8 mouse cellular contexts compared by ENCODE assay signal in the genomic region with DNA sequence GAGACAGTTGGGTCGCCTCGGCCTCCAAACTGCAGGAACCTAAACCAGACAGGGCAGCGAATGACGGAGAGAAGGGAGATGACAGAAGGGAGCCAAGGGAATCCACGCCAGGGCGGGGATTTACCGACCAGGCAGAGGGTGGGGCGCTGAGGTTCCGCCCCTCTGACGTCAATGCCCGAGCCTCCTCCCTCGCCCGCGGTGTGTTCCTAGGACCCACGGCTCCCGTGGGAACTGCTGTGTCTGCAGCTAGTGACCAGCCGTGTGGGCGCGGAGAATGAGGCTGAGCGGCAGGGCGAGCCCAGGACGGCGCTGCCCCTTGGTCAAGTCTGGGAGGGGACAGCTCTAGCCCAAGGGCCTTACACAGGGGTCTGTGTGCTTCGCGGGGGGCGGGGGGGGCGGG. TPM values are rescaled to one million over a fixed set of nuclear protein-coding genes. Genes with fewer than 3 reads are reported as not detected.
DNase-seq lines count a peak whose midpoint lies in the region; ATAC-seq and TF ChIP-seq lines count a peak whose summit lies in the region.

No protein-coding gene starts in this region.

- peak overlapping the region; percentile 69 for H3K4me3 ChIP-seq in cerebellum, adult 2 months (replicated peaks; ENCODE audit: insufficient read depth, low read depth, low read length)
- H3K4me3 ChIP-seq in hindbrain, embryonic 11.5 days (ENCODE audit: low read depth, low read length), result peak overlapping the region; percentile 43

- peak; percentile 28; the same call in 1 of the 2 replicates for TF ChIP-seq POLR2A in cerebellum, adult 2 months (IDR thresholded peaks at IDR 0.05; ENCODE audit: borderline replicate concordance, insufficient read depth, low read length)

- 1% methylated on average over 27 of the region's 27 CpGs for WGBS in cerebellum, adult 2 months
- WGBS in hindbrain, embryonic 11.5 days, result 1% methylated on average over 25 of the region's 27 CpGs

- no peaks in the 10 kb centered on the region for H3K4me1 ChIP-seq in cerebellum, adult 2 months (ENCODE audit: control insufficient read depth, insufficient read depth, low read length)
- H3K4me1 ChIP-seq in hindbrain, embryonic 11.5 days (replicated peaks; ENCODE audit: control insufficient read depth, insufficient read depth, low read length), result no peaks in the 10 kb centered on the region

- peak overlapping the region; percentile 56 for H3K9ac ChIP-seq in hindbrain, embryonic 11.5 days (ENCODE audit: low read depth, low read length)

- no peaks in the 10 kb centered on the region for H3K27me3 ChIP-seq in cerebellum, adult 2 months (ENCODE audit: control insufficient read depth, insufficient read depth, low read length)
- H3K27me3 ChIP-seq in hindbrain, embryonic 11.5 days (ENCODE audit: control insufficient read depth, insufficient read depth, low read length), result peaks cover 4% of the 10 kb centered on the region

- H3K27ac ChIP-seq in cerebellum, adult 2 months (ENCODE audit: insufficient read depth, low read length), result no peak overlapping the region
- no peak overlapping the region for H3K27ac ChIP-seq in hindbrain, embryonic 11.5 days (ENCODE audit: low read depth, low read length)

- peak; percentile 47; the same call in 1 of the 2 replicates for ATAC-seq in hindbrain, embryonic 11.5 days (ENCODE audit: low FRiP score)

- no peaks in the 10 kb centered on the region for H3K36me3 ChIP-seq in hindbrain, embryonic 11.5 days (ENCODE audit: control insufficient read depth, insufficient read depth, low read length)

- H3K9me3 ChIP-seq in hindbrain, embryonic 11.5 days (ENCODE audit: control insufficient read depth, low read length), result no peaks in the 10 kb centered on the region

- TF ChIP-seq CTCF in cerebellum, adult 2 months (IDR thresholded peaks at IDR 0.05; ENCODE audit: borderline replicate concordance, insufficient read depth, low read depth, low read length), result no peak

- DNase-seq in MN1 (ENCODE audit: low spot score), result peak; percentile 96
- peak; percentile 85 to 86 for DNase-seq in cerebellum, adult 2 months
- DNase-seq in forelimb bud, embryonic 11.5 days (ENCODE audit: low read depth, low spot score), result peak; percentile 56
- DNase-seq in hindbrain, embryonic 11.5 days (ENCODE audit: low spot score), result peak; percentile 77
- DNase-seq in layer of hippocampus, postnatal 25 days (ENCODE audit: extremely low spot score in 1 of 2, low spot score in 1 of 2), result peak; percentile 36 to 52
- peak; percentile 84 for DNase-seq in lung, postnatal 14 days
- DNase-seq in retina, embryonic 14.5 days (ENCODE audit: low spot score), result peak; percentile 91
- peak; percentile 78 to 79 for DNase-seq in urinary bladder, adult 18-20 months (ENCODE audit: low spot score in 2 of 2)

- peak overlapping the region; percentile 94 for H3K4me2 ChIP-seq in hindbrain, embryonic 11.5 days (replicated peaks; ENCODE audit: low read depth, low read length)

RNA-seq across cellular contexts. Expression of gene Tent5b, which starts 11.9 kb away (rescaled TPM):
- polyA plus RNA-seq in cerebellum, adult 2 months (2012; rRNA removed), result 0.21 and 0.26 TPM in 2 replicates
- 0.37 and 0.46 TPM in 2 replicates for polyA plus RNA-seq in hindbrain, embryonic 11.5 days (2014; fragmentation: Nextera tagmentation; extraction: Ambion mirVana)
- total RNA-seq in layer of hippocampus, postnatal 25 days (2021), result not detected

RNA-seq across cellular contexts. Expression of gene Trnp1, which starts 30.3 kb away (rescaled TPM):
- 153 and 162 TPM in 2 replicates for polyA plus RNA-seq in cerebellum, adult 2 months (2012; rRNA removed)
- polyA plus RNA-seq in hindbrain, embryonic 11.5 days (2014; fragmentation: Nextera tagmentation; extraction: Ambion mirVana), result 1.7 and 2.6 TPM in 2 replicates
- 100 to 1,000 TPM; 183 to 201 TPM for total RNA-seq in layer of hippocampus, postnatal 25 days (2021)

RNA-seq across cellular contexts. Expression of gene Kdf1, which starts 50.7 kb away (rescaled TPM):
- polyA plus RNA-seq in cerebellum, adult 2 months (2012; rRNA removed), result 0.10 TPM in 1 of 2 replicates, not detected in the other
- polyA plus RNA-seq in hindbrain, embryonic 11.5 days (2014; fragmentation: Nextera tagmentation; extraction: Ambion mirVana), result 1.0 and 1.7 TPM in 2 replicates
- not detected for total RNA-seq in layer of hippocampus, postnatal 25 days (2021)

Comparison
In these comparisons a context has a peak if more than half of its experiments do, and no peak if none do; other contexts are left out.
1. DNase-seq: peak in every context shown above with its lines; median percentile 96 in MN1; 91 in retina, embryonic 14.5 days; 86 in cerebellum, adult 2 months; 84 in lung, postnatal 14 days; 78 in urinary bladder, adult 18-20 months; 77 in hindbrain, embryonic 11.5 days; 56 in forelimb bud, embryonic 11.5 days; 44 in layer of hippocampus, postnatal 25 days.
2. RNA of gene Trnp1, which starts 30.3 kb away (polyA plus RNA-seq): 153 to 162 TPM in cerebellum, adult 2 months; 1.7 to 2.6 TPM in hindbrain, embryonic 11.5 days; every median in the first group is over 10 times any median in the second.